Mouse (Mus musculus) midbrain, embryonic 16.5 days (tissue): ENCODE results near the gene Kcnj14. TPM values are rescaled to one million over a fixed set of nuclear protein-coding genes. Genes with fewer than 3 reads are reported as not detected.

Experiments
- ATAC-seq: fragments of 200-750 bp; cut with Nextera tagmentation; 2 replicates; pipeline ENCODE4 v1.8.0; 2017; ENCODE audit warnings: moderate TSS enrichment
- H3K27ac ChIP-seq: fragments of 300-500 bp; sonication (generic); 2 replicates; pipeline ENCODE4 v1.5.1; 2014; ENCODE audit warnings: mild to moderate bottlenecking, low read length, mixed read lengths
- H3K27me3 ChIP-seq: fragments of 300-500 bp; sonication (generic); 2 replicates; pipeline ENCODE4 v1.6.1; 2014; ENCODE audit warnings: low read depth, low read length, mixed read lengths; ENCODE audit not compliant: control insufficient read depth, insufficient read depth
- H3K36me3 ChIP-seq: fragments of 300-500 bp; sonication (generic); 2 replicates; pipeline ENCODE4 v1.6.1; 2014; ENCODE audit warnings: mild to moderate bottlenecking, low read length, moderate library complexity, mixed read lengths; ENCODE audit not compliant: control insufficient read depth, insufficient read depth
- H3K4me1 ChIP-seq: fragments of 300-500 bp; sonication (generic); 2 replicates; pipeline ENCODE4 v1.6.1; 2014; ENCODE audit warnings: mild to moderate bottlenecking, low read length, mixed read lengths; ENCODE audit not compliant: control insufficient read depth, insufficient read depth
- H3K4me2 ChIP-seq: fragments of 300-500 bp; sonication (generic); 2 replicates; pipeline ENCODE4 v1.6.1; 2014; ENCODE audit warnings: mild to moderate bottlenecking, low read length, mixed read lengths
- H3K4me3 ChIP-seq: fragments of 300-500 bp; sonication (generic); 2 replicates; pipeline ENCODE4 v1.5.1; 2014; ENCODE audit warnings: low read depth, mild to moderate bottlenecking, low read length, moderate library complexity, mixed read lengths
- H3K9ac ChIP-seq: fragments of 300-500 bp; sonication (generic); 2 replicates; pipeline ENCODE4 v1.6.1; 2014; ENCODE audit warnings: low read depth, low read length, mixed read lengths
- H3K9me3 ChIP-seq: fragments of 300-500 bp; sonication (generic); replicated peaks from 2 replicates; pipeline ENCODE4 v1.6.1; 2014; ENCODE audit warnings: mild to moderate bottlenecking, low read length, mixed read lengths; ENCODE audit not compliant: control insufficient read depth, poor library complexity, severe bottlenecking
- WGBS: fragments of 180-500 bp; shearing (Covaris S2); extraction: QIAGEN DNeasy Blood & Tissue Kit; methylation state at CpG from one replicate; pipeline ENCODE4 v1.1.7; 2014; 5-methylcytosine and 5-hydroxymethylcytosine counted together
- polyA plus RNA-seq: library from polyadenylated mRNA; unstranded; fragments of >200 nt; fragmentation: Nextera tagmentation; extraction: Ambion mirVana; gene quantifications from 2 replicates; pipeline ENCODE4 v1.2.1, GENCODE M21; 2015

The Kcnj14 gene
- polyA plus RNA-seq: 1.2 and 1.3 TPM in 2 replicates

- H3K27ac ChIP-seq: no peak within 1 kb of the TSS
- H3K4me2 ChIP-seq: no peak within 1 kb of the TSS
- no peak for ATAC-seq
- no peaks in the 10 kb centered on the region for H3K27me3 ChIP-seq
- WGBS: 65% methylated on average over 7 of the region's 7 CpGs
- no peak within 1 kb of the TSS for H3K4me3 ChIP-seq
- H3K36me3 ChIP-seq: peaks cover 22% of the 10 kb centered on the region
- no peaks in the 10 kb centered on the region for H3K9me3 ChIP-seq
- H3K4me1 ChIP-seq: peaks cover under 1% of the 10 kb centered on the region; the same call in 1 of the 2 replicates
- H3K9ac ChIP-seq: no peak within 1 kb of the TSS
These were observed at the start of gene Kcnj14 for GRCm38 (mm10) chr7:45824598-45824997. Kcnj14 (minus strand) TSS chr7:45824782.

- WGBS: 3% methylated on average over 28 of the region's 28 CpGs
- peak; percentile 33 for ATAC-seq
- peaks cover 33% of the 10 kb centered on the region for H3K4me1 ChIP-seq
- H3K9me3 ChIP-seq: no peaks in the 10 kb centered on the region
- peaks cover 16% of the 10 kb centered on the region for H3K36me3 ChIP-seq
- no peaks in the 10 kb centered on the region for H3K27me3 ChIP-seq
- H3K4me2 ChIP-seq: peak overlapping the region; percentile 66
- peak overlapping the region; percentile 82 for H3K27ac ChIP-seq
- peak overlapping the region; percentile 80 for H3K4me3 ChIP-seq
- peak overlapping the region; percentile 96 for H3K9ac ChIP-seq
These were observed 48.7 kb upstream of the Kcnj14 start for GRCm38 (mm10) chr7:45873061-45873947.

GRCm38 (mm10) chr7:45872624-45873023 is 48.0 kb upstream of the Kcnj14 start, which contains the start of gene Kdelr1:
Kdelr1 (plus strand) TSS chr7:45872772.
- no peaks in the 10 kb centered on the region for H3K27me3 ChIP-seq
- H3K36me3 ChIP-seq: peaks cover 13% of the 10 kb centered on the region
- under 1% methylated on average over 18 of the region's 18 CpGs for WGBS
- H3K4me1 ChIP-seq: peaks cover 40% of the 10 kb centered on the region
- H3K9me3 ChIP-seq: no peaks in the 10 kb centered on the region
- H3K4me3 ChIP-seq: peak within 1 kb of the TSS; percentile 80
- H3K4me2 ChIP-seq: peak within 1 kb of the TSS; percentile 66
- peak within 1 kb of the TSS; percentile 82 for H3K27ac ChIP-seq
- ATAC-seq: peak; percentile 70
- H3K9ac ChIP-seq: peak within 1 kb of the TSS; percentile 96

GRCm38 (mm10) chr7:45870282-45871058 is 45.9 kb upstream of the Kcnj14 start:
- peaks cover 44% of the 10 kb centered on the region for H3K4me1 ChIP-seq
- H3K9ac ChIP-seq: peak overlapping the region; percentile 93
- H3K9me3 ChIP-seq: no peaks in the 10 kb centered on the region
- WGBS: 2% methylated on average over 29 of the region's 30 CpGs
- peak overlapping the region; percentile 69 for H3K27ac ChIP-seq
- peak; percentile 12 for ATAC-seq
- peak overlapping the region; percentile 76 for H3K4me2 ChIP-seq
- no peaks in the 10 kb centered on the region for H3K36me3 ChIP-seq
- H3K4me3 ChIP-seq: peak overlapping the region; percentile 62
- H3K27me3 ChIP-seq: no peaks in the 10 kb centered on the region

- no peaks in the 10 kb centered on the region for H3K9me3 ChIP-seq
- no peaks in the 10 kb centered on the region for H3K27me3 ChIP-seq
- H3K4me3 ChIP-seq: peak overlapping the region; percentile 62
- H3K4me2 ChIP-seq: peak overlapping the region; percentile 76
- no peak for ATAC-seq
- H3K36me3 ChIP-seq: no peaks in the 10 kb centered on the region
- peak overlapping the region; percentile 19 for H3K27ac ChIP-seq
- 0% methylated on average over 14 of the region's 14 CpGs for WGBS
- peaks cover 40% of the 10 kb centered on the region for H3K4me1 ChIP-seq
- peak overlapping the region; percentile 93 for H3K9ac ChIP-seq
These were observed 45.2 kb upstream of the Kcnj14 start for GRCm38 (mm10) chr7:45869787-45870186.

- no peaks in the 10 kb centered on the region for H3K36me3 ChIP-seq
- no peak for ATAC-seq
- H3K27me3 ChIP-seq: no peaks in the 10 kb centered on the region
- peaks cover 34% of the 10 kb centered on the region for H3K4me1 ChIP-seq
- WGBS: 7% methylated on average over 8 of the region's 8 CpGs
- H3K27ac ChIP-seq: peak overlapping the region; percentile 19
- H3K9ac ChIP-seq: peak overlapping the region; percentile 93
- H3K9me3 ChIP-seq: no peaks in the 10 kb centered on the region
- H3K4me3 ChIP-seq: peak overlapping the region; percentile 62
- peak overlapping the region; percentile 76 for H3K4me2 ChIP-seq
These were observed 44.6 kb upstream of the Kcnj14 start for GRCm38 (mm10) chr7:45869107-45869670.

- Histone ChIP-seq H3K36me3 (no peaks in the 10 kb centered on the region), H3K9ac (peak overlapping the region; percentile 93), H3K27ac (peak overlapping the region; percentile 44), H3K4me3 (peak overlapping the region; percentile 62), H3K4me2 (peak overlapping the region; percentile 76), H3K4me1 (peaks cover 27% of the 10 kb centered on the region), H3K9me3 (no peaks in the 10 kb centered on the region), H3K27me3 (no peaks in the 10 kb centered on the region)
- ATAC-seq: no peak
- 0% methylated on average over 2 of the region's 2 CpGs for WGBS
These were observed 43.3 kb upstream of the Kcnj14 start for GRCm38 (mm10) chr7:45867871-45868270.

- H3K36me3 ChIP-seq: no peaks in the 10 kb centered on the region
- H3K4me1 ChIP-seq: peaks cover 27% of the 10 kb centered on the region
- peak overlapping the region; percentile 73; the same call in 1 of the 2 replicates for H3K27ac ChIP-seq
- under 1% methylated on average over 77 of the region's 117 CpGs for WGBS
- H3K9me3 ChIP-seq: no peaks in the 10 kb centered on the region
- H3K4me2 ChIP-seq: peak overlapping the region; percentile 76
- H3K9ac ChIP-seq: peak overlapping the region; percentile 89
- no peaks in the 10 kb centered on the region for H3K27me3 ChIP-seq
- peak; percentile 40 for ATAC-seq
- peak overlapping the region; percentile 62 for H3K4me3 ChIP-seq
These were observed 41.6 kb upstream of the Kcnj14 start for GRCm38 (mm10) chr7:45865925-45866910.
